Comparison of ENCODE assay signal across 28 mouse cellular contexts in the genomic region with DNA sequence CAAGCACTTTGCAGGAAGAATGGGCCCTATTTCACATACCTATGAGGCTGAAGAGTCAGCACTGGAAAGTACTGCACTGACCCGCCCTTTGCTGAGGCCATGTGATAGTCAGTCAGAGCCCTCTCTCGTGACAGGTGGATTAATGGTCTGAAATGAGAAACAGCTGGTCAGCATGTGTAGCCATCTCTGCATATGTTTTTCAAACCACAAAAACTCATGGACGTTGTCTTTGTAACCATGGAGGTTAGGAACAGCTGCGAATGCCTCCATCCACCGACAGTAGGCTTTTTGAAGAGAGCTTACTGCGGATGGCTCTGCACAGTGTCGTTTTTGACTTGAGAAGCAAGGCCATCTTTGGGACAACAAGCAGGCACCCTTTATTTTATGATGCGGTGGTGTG. TPM values are rescaled to one million over a fixed set of nuclear protein-coding genes. Genes with fewer than 3 reads are reported as not detected.
DNase-seq lines count a peak whose midpoint lies in the region; ATAC-seq lines count a peak whose summit lies in the region.
"Had no signal": no experiment of that assay in that cellular context is flagged by ENCODE, and none has a peak within 500 bp of the region (broad histone marks: within the 10 kb centered on the region; RNA-seq: fewer than 3 reads in every experiment).

No protein-coding gene starts in this region.

- peak; percentile 63 for DNase-seq in embryo, embryonic 10.5 days (ENCODE audit: low spot score)
- peak; percentile 71 for DNase-seq in embryonic facial prominence, embryonic 11.5 days (ENCODE audit: low spot score)
- no peak for DNase-seq in cerebellum, postnatal 14 days
- no peak for DNase-seq in adrenal gland, postnatal 25 days
- DNase-seq in kidney, adult 18-20 months: no peak
- DNase-seq: adrenal gland, postnatal 36 days; cerebellum, adult 11-12 months; forebrain, postnatal 0 days; gastrocnemius, adult 2 months; heart, adult 11 months; heart, postnatal 36 days; lung, postnatal 4 days; thymus, adult 18-20 months had no signal

- no peaks in the 10 kb centered on the region for H3K4me1 ChIP-seq in embryonic facial prominence, embryonic 11.5 days (ENCODE audit: control insufficient read depth, insufficient read depth, low read length)
- no peaks in the 10 kb centered on the region for H3K4me1 ChIP-seq in intestine, embryonic 15.5 days (replicated peaks)
- no peaks in the 10 kb centered on the region for H3K4me1 ChIP-seq in limb, embryonic 15.5 days
- no peaks in the 10 kb centered on the region for H3K4me1 ChIP-seq in forebrain, embryonic 15.5 days
- H3K4me1 ChIP-seq: lung, embryonic 15.5 days; midbrain, embryonic 10.5 days; neural tube, embryonic 12.5 days had no signal

- H3K27ac ChIP-seq in embryonic facial prominence, embryonic 11.5 days (replicated peaks; ENCODE audit: low read depth, low read length): no peak overlapping the region
- H3K27ac ChIP-seq in intestine, embryonic 15.5 days: no peak overlapping the region
- no peak overlapping the region for H3K27ac ChIP-seq in limb, embryonic 15.5 days
- H3K27ac ChIP-seq in forebrain, embryonic 15.5 days (replicated peaks): no peak overlapping the region
- H3K27ac ChIP-seq: gastrocnemius, adult 2 months; liver, embryonic 14.5 days; lung, embryonic 15.5 days; midbrain, embryonic 10.5 days; neural tube, embryonic 12.5 days had no signal

- H3K9me3 ChIP-seq in embryonic facial prominence, embryonic 11.5 days (replicated peaks; ENCODE audit: control insufficient read depth, low read length): no peaks in the 10 kb centered on the region
- no peaks in the 10 kb centered on the region for H3K9me3 ChIP-seq in intestine, embryonic 15.5 days
- H3K9me3 ChIP-seq in limb, embryonic 15.5 days: no peaks in the 10 kb centered on the region
- H3K9me3 ChIP-seq in forebrain, embryonic 15.5 days: no peaks in the 10 kb centered on the region
- H3K9me3 ChIP-seq: lung, embryonic 15.5 days; midbrain, embryonic 10.5 days; neural tube, embryonic 12.5 days had no signal

- no peaks in the 10 kb centered on the region for H3K27me3 ChIP-seq in embryonic facial prominence, embryonic 11.5 days (ENCODE audit: control insufficient read depth, insufficient read depth, low read length)
- H3K27me3 ChIP-seq in intestine, embryonic 15.5 days (replicated peaks): no peaks in the 10 kb centered on the region
- H3K27me3 ChIP-seq in limb, embryonic 15.5 days: no peaks in the 10 kb centered on the region
- no peaks in the 10 kb centered on the region for H3K27me3 ChIP-seq in forebrain, embryonic 15.5 days
- H3K27me3 ChIP-seq: lung, embryonic 15.5 days; neural tube, embryonic 12.5 days had no signal

- no peaks in the 10 kb centered on the region for H3K36me3 ChIP-seq in embryonic facial prominence, embryonic 11.5 days (replicated peaks; ENCODE audit: control insufficient read depth, insufficient read depth, low read depth, low read length)
- no peaks in the 10 kb centered on the region for H3K36me3 ChIP-seq in intestine, embryonic 15.5 days
- H3K36me3 ChIP-seq in limb, embryonic 15.5 days: no peaks in the 10 kb centered on the region
- H3K36me3 ChIP-seq in forebrain, embryonic 15.5 days: no peaks in the 10 kb centered on the region
- H3K36me3 ChIP-seq: lung, embryonic 15.5 days; midbrain, embryonic 10.5 days; neural tube, embryonic 12.5 days had no signal

- H3K9ac ChIP-seq in embryonic facial prominence, embryonic 11.5 days (replicated peaks; ENCODE audit: low read length): no peak overlapping the region
- no peak overlapping the region for H3K9ac ChIP-seq in intestine, embryonic 15.5 days
- H3K9ac ChIP-seq in limb, embryonic 15.5 days: no peak overlapping the region
- H3K9ac ChIP-seq in forebrain, embryonic 15.5 days (replicated peaks): no peak overlapping the region
- H3K9ac ChIP-seq: forebrain, postnatal 0 days; liver, embryonic 14.5 days; lung, embryonic 15.5 days; neural tube, embryonic 12.5 days had no signal

- WGBS in embryonic facial prominence, embryonic 11.5 days: 57% methylated on average over 8 of the region's 8 CpGs
- WGBS in intestine, embryonic 15.5 days: 57% methylated on average over 8 of the region's 8 CpGs
- WGBS in limb, embryonic 15.5 days: 50% methylated on average over 8 of the region's 8 CpGs
- WGBS in forebrain, embryonic 15.5 days: 87% methylated on average over 8 of the region's 8 CpGs

- no peak overlapping the region for H3K4me3 ChIP-seq in embryonic facial prominence, embryonic 11.5 days (ENCODE audit: low read depth, low read length)
- no peak overlapping the region for H3K4me3 ChIP-seq in intestine, embryonic 15.5 days (replicated peaks)
- H3K4me3 ChIP-seq in limb, embryonic 15.5 days: no peak overlapping the region
- no peak overlapping the region for H3K4me3 ChIP-seq in forebrain, embryonic 15.5 days
- H3K4me3 ChIP-seq: gastrocnemius, adult 2 months; lung, embryonic 15.5 days; midbrain, embryonic 10.5 days; neural tube, embryonic 12.5 days had no signal

- no peak overlapping the region for H3K4me2 ChIP-seq in embryonic facial prominence, embryonic 11.5 days (ENCODE audit: low read depth, low read length)
- H3K4me2 ChIP-seq in intestine, embryonic 15.5 days (replicated peaks): no peak overlapping the region
- no peak overlapping the region for H3K4me2 ChIP-seq in limb, embryonic 15.5 days
- H3K4me2 ChIP-seq in forebrain, embryonic 15.5 days (replicated peaks): no peak overlapping the region
- H3K4me2 ChIP-seq: lung, embryonic 15.5 days; neural tube, embryonic 12.5 days had no signal

- no peak for ATAC-seq in embryonic facial prominence, embryonic 11.5 days (replicated peaks; ENCODE audit: insufficient number of reproducible peaks, low FRiP score, low TSS enrichment, low read depth)
- ATAC-seq in intestine, embryonic 15.5 days: 0 out of 2 replicates have a peak, but pooled peaks have one; percentile 8
- ATAC-seq in limb, embryonic 15.5 days (ENCODE audit: insufficient number of reproducible peaks, low FRiP score, low TSS enrichment, low read depth): 0 out of 2 replicates have a peak, but pooled peaks have one; percentile 58
- no peak for ATAC-seq in forebrain, embryonic 15.5 days (replicated peaks)
- ATAC-seq: CD4-positive, CD25-positive, alpha-beta regulatory T cell, adult 4 months; forebrain, postnatal 0 days; hindbrain, embryonic 16.5 days had no signal

RNA-seq across cellular contexts. Expression of gene Stmnd1, which starts 14.3 kb away (rescaled TPM):
- 0.31 TPM in 1 of 2 replicates, not detected in the other for polyA plus RNA-seq in embryonic facial prominence, embryonic 11.5 days (2014; fragmentation: Nextera tagmentation; extraction: Ambion mirVana)
- not detected in 2 replicates for polyA plus RNA-seq in intestine, embryonic 15.5 days (2015; fragmentation: Nextera tagmentation; extraction: Ambion mirVana)
- polyA plus RNA-seq in limb, embryonic 15.5 days (2015; fragmentation: Nextera tagmentation; extraction: Ambion mirVana): 1.2 and 1.7 TPM in 2 replicates
- polyA plus RNA-seq in forebrain, embryonic 15.5 days (2015; fragmentation: Nextera tagmentation; extraction: Ambion mirVana): not detected in 2 replicates
- total RNA-seq in adrenal gland, postnatal 25 days (2021): not detected in 2 replicates
- total RNA-seq: adrenal gland, postnatal 36 days; ES-E14; forebrain, postnatal 0 days; left cerebral cortex, adult 18-20 months; left cerebral cortex, postnatal 36 days; midbrain, postnatal 0 days had no signal
- polyA plus RNA-seq: CD4-positive, CD25-positive, alpha-beta regulatory T cell, adult 4 months; forebrain, postnatal 0 days; heart, embryonic 14.5 days; liver, embryonic 14.5 days; midbrain, embryonic 10.5 days; midbrain, postnatal 0 days; neural tube, embryonic 12.5 days; stomach, embryonic 14.5 days had no signal

Comparison
In these comparisons a context has a peak if more than half of its experiments do, and no peak if none do; other contexts are left out.
1. DNase-seq: peak in embryo, embryonic 10.5 days (single experiment) and embryonic facial prominence, embryonic 11.5 days (single experiment); none in cerebellum, postnatal 14 days (0 of 2), adrenal gland, postnatal 25 days (single experiment) and kidney, adult 18-20 months (single experiment).
2. ATAC-seq: peak in intestine, embryonic 15.5 days (single experiment) and limb, embryonic 15.5 days (single experiment); none in embryonic facial prominence, embryonic 11.5 days (single experiment) and forebrain, embryonic 15.5 days (single experiment).